Mouse (Mus musculus) embryo, embryonic 11.5 days (tissue): ENCODE measurements around the gene Traf6.

Experiments
- DNase-seq: peaks from one replicate; pipeline ENCODE4 v3.0.0-alpha.2; 2012; ENCODE audit warnings: low read depth, low spot score

Gene Traf6

DNA sequence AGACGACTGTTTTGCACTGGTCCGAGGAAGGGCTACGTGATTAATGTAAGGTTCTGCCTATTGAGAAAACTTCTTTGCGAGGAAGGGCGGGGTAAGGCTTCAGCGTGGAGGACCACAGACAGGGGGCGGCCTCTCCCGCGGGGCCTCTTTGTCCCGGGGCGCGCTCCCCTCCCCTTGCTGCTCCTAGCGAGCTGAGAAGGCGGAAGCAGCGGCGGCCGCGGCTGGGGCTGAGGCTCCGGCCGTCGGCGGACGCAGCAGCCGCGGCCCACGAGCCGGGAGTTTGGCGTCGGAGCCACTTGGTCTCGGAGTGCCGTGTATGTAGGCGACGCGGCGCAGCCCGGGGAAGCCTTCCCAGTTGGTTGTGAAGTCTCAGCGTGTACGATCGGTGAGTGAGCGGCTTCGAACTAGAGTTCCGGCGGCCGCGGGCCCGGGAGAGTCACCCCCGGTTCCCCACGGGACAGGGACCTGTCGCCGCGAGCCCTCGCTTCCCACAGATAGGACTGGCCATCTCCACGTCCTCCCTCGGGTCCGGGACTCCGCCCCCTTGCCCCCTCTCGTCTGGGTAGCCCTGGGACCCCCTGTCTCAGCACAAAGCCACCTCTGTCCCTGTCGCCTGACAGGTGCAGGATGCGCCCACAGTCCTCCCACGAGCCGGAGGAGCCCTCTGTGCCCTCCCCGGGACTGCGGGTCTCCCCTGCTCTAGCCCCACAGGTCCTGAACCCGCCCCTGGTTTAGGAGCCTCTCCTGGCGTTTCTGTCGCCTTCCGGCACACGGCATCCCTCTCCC is at the start of gene Traf6:
Gene Traf6 (plus strand): TSS at position 194 of the 786 bp plus-strand sequence.
- peak; percentile 67 for DNase-seq

DNA sequence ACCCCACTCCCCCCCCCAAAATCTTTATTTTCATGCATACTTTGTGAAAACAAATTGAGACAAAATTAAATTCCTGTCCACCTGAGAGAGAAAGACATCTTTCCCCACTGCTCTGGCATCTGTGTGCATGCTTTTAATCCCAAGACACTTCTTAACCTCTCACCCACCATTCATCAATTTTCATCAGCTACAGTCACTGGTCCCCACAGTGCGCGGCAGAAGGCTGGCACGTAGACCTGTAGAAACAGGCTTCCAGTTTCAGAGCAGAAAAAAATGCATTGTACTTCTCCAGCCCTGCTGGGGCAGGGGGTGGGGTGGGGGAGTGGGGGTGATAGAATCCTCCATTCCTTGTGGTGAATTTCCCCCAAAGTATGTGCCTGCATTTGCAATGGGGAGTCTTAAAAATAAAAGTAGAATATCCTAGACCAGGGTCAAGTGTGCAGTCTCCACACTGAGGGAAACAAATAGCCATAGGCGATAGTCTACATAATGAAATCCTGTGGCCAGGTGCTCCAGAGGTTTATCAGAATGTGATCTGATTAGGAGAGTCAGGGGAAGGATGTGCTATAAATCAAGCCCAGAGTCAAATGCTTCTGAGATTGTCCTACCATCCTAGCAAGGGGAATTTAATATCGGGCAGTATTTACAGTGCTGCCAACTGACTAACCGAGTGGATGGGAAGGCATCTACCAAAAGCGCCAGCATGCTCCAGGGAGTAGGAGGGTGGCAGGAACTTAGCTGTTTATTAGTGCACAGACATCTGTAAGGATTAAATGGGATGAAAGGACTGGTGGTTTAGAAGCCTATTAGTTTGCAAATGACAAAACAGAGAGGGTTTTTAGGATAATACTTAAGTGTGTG is 39.0 kb upstream of the Traf6 start:
- DNase-seq = peak; percentile 41

DNA sequence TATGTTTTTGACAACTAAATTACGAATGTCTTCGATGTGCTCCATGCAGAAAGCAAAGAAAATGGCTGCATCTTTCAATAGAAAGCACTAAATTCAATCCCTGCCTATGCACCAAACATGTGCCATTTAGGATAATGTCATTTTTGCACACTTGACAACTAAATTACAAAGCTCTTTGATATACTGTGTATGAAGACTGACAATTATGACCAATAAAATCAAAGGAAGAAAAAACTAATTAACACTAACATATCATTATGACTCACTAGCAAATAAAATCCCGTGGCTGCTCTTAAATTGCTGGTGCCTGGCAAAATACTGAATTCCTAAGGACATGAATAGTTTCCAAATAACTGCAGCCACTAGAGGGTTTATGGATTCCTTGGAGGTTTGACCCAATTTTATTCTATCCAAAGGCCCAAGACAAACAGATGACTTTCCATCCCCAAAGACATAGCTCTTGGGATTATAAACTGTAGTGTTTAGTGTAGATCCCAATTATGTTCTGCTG is 38.3 kb upstream of the Traf6 start:
- no peak for DNase-seq

DNA sequence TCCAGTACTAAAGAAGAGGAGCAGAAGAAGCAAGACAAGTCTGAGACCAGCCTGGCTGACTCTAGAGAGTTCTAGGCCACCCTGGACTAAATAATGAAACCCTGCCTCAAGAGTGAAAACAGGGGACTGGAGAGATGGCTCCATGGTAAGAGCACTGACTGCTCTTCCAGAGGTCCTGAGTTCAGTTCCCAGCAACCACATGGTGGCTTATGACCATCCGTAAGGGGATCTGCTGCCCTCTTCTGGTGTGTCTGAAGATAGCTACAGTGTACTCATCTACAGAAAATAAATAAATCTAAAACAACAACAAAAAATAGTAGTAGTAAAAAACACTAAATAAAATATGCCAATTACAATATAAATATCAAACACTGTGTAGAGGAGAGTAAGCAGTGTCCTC is 32.4 kb upstream of the Traf6 start:
- no peak for DNase-seq

DNA sequence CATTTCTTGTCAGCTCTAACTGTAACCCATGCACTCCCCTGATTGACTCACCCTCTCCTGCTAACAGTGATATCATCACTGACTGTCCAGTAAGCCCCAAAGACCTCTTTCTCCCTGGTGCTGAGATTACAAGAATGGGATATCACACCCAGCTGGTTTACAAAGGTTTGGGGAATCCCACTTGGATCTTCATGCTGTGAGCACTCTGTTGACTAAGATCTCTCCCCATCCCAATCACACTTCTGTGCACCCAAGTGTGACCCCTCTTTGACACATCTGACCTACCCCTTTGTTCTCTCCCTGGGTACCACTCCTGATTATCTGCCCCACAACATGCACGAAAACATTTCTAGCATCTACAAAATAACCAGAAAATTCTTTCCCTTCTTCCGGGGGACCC is 29.9 kb upstream of the Traf6 start:
- no peak for DNase-seq

DNA sequence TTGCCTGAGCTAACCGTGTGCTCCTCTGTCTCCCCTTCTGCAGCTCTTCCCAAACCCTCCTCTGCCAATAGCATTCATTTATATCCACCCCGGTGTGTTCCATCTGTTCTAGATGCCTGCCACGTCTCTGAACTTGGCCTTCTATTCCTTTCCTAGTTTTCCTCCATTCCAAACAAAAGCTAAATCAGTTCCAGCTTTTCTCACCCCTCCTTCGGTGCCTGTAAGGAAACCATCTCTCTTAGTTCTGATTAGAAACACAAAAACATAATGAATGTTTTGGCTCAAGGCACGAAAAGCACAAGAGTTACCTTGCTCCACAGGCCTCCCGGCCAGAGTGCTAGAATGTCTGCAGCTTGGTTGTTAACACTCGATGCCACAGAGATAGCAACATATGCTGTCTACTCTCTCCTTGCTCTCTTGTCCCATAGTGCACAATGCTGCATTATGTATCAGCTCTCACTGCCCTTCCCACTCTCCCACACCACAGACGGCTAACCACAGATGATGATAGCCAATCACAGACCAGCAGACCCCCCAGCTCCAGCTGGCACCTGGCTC is 29.0 kb upstream of the Traf6 start, which contains the start of the genes Rag1 and B230118H07Rik:
Gene Rag1 (minus strand): TSS at position 388 of the 558 bp plus-strand sequence.
Gene B230118H07Rik (minus strand): TSS at position 419 of the 558 bp plus-strand sequence.
- DNase-seq = no peak

DNA sequence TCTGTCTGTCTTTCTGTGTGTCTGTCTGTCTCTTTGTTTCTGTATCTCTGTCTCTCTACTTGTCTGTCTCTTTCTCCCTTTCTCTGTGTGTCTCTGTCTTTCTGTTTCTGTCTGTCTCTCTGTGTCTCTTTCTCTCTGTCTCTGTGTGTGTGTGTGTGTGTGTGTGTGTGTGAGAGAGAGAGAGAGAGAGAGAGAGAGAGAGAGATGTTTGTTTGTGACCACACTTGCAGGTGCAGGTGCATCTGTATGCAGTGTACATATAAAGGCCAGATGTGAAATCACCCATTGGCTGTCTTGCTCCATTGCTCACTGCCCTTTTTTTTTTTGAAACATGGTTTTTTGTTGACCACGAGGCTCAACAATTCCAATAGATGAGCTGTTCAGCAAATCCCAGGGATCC is 27.8 kb upstream of the Traf6 start:
- no peak for DNase-seq

DNA sequence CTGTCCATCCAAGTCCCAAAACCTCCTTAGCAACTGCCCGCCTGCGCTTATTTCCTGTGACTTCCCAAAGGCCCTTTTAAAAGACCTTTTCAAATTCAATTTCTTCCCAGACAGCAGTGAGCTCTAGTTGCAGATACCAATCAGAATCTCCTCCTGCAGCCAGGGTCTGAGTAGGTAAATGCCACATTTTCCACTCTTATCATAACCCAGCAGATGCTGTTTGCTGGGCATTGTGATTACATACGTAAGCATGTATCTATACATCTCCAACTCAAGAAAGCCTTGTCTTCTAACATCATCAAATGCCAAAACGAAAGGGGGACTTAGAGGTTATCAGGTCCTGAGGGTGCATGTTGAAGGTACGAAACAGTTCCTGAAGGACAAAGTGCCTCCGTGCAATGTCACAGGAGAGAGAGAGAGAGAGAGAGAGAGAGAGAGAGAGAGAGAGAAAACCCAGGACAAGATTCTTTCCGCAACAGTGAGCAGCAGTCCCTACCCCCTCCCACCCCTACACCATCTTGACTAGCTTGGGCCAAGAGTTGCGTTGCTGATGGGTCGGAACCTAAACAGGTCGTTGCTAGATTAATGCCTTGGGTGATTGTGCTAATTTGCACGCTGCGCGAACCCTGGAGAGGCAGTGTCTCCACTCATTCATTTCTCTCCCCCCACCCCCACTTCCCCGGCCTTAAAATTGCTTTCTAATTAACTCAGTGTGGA is 25.9 kb upstream of the Traf6 start:
- DNase-seq = no peak

DNA sequence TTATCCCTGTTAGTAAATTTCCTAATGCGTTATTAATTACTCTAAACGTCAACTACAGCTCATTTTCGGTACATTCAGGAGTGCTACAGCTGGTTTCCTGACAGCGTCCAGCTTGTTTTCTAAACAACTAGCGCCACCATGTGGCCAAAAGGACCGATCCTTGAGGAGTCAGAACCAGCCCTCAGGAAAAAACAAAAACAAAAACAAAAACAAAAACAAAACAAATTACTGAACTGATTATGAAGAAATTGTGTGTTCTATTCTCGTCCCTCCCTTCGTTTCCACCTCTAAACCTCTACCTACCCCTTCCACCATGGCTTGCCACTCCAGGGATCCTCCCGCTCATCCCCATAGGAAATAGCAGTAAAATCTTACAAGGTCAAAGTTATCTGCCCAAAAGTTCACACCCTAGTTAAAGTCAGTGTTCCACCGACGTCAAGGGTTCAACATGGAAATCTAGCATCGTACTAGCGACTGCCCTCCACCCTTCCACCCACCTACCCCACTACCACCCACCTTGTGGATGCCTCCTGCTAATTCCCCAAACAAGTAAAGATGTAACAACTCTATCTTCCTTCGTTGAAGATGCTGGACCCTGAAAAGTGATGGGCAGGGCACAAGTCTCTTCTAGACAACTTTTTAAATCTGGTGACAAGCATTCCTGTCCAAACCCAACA is 25.2 kb upstream of the Traf6 start:
- peak; percentile 54 for DNase-seq

DNA sequence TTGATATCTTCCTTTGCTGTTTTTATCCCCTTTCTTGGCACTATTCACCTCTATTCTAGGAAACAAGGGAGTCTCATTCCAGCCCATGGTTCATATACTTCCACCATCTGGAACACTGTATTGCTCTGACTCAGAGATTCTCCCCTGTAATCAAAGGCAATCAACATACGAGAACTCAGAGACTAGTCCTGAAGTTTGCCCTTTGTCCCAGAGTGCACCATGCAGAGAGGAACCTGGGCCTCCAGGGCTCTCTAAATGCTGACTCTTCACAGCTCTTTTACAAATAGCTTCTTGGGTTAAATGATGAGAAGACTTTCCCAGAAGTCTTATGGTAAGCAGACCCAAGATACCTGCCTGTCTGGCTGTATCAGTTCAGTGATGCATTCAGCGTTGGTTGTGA is 17.7 kb upstream of the Traf6 start:
- DNase-seq = no peak

DNA sequence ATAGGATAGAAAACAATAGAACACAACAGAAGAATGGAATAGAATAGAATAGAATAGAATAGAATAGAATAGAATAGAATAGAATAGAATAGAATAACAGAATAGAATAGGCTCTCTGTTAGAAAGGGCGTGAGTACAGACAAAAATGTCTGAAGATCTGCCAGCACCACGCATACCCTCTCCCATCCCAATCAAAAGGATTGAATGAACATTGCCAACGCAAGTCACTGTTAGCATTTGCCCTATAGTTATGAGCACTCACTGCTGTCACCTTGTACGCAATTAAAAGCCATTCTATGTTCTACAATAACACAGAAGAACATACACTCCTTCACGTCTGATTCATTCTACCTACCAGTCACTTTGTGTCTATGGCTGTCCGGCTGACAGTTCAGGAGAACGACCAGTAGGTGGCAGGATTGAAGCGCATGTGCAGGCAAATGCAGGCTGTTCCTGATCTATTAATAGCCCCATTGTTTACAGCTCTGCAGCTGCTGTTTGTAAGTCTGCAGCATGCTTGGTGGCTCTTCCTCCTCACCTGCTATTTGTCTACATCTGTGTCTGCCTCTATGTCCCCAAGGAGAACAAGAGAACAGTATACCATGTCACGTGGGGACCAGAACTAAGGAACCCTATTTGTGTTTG is 13.0 kb upstream of the Traf6 start:
- DNase-seq = peak; percentile 68

DNA sequence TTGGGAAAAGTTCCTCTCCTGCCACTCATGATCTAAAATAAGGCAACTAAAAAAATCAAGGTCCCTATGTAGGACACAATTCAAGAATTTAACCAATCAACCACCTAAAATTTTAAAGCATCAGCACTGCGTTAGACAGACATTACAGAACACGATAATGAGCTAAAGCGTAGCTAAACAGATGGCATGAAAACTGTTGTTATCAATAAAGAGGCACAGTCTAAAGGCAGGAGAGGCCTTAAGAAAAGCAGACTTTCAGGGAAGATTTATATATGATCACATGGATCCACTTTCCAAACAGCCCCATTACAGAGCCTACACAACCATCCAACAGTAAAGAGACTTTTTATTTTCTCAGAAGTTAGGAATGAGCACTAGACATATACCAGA is 12.5 kb upstream of the Traf6 start:
- no peak for DNase-seq

DNA sequence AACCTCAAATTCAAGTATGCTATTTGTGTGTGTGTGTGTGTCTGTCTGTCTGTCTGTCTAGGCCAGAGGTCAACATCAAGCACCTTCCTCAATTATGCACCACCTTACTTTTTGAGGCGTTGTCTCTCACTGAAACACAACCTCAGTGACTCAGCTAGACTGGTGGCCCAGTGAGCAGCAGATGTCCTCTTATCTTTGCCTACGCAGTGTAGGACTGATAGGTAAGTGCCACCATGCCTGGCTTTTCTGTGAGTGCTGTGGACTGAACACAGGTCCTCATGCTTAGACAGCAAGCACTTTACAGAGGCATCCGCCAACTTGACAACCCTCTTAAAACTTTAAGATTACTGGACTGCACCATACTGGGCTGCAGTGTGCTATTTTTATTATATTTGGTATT is 9.5 kb upstream of the Traf6 start:
- no peak for DNase-seq

DNA sequence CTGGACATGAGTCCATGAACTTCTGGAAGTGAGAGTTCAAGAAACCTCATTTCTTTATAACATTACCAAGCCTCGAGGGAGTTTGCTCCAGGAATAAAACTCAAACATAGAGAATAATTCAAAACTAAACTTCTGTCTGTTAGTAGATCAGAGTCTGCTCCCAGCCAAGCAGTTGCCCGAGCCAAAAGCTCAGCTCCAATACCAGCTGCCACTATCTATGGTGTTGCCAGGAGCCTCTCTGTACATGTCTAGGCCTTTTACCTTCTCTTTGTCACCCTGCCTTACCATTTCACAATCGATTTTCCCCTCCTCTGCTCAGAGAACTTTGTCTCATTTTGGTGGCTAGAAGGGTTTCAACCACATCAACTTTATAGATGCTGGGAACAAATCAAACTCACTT is 4.7 kb upstream of the Traf6 start:
- no peak for DNase-seq

DNA sequence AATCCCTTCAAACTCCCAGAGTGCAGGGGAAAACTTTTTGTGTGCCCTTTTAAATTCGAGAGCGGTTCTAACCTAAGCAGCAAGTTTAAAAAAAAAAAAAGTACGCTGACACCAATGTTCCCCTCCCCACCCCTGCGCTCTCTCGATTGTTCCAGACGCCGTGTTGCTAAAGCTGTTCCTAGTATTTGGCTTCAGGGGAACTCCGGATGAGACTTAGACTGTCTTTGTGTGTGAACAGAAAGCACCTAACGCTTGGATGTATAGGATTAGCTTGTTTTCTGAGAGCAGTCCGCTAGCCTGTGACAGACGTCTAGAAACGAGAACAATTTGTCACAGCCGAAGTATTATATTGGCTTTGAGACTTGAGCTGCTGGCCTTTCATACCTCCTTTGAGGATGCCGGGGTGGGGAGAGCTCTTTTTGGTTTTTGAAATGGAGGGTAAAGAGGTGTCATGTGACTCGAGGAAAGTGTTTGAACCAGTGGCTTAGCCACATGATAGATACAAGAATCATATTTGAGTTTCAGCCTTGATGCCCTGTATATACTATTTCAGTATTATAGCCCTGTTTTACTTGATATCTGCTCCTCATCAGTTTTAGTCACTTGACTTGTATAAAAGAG is 1.0 kb downstream of the Traf6 start:
- DNase-seq = no peak

DNA sequence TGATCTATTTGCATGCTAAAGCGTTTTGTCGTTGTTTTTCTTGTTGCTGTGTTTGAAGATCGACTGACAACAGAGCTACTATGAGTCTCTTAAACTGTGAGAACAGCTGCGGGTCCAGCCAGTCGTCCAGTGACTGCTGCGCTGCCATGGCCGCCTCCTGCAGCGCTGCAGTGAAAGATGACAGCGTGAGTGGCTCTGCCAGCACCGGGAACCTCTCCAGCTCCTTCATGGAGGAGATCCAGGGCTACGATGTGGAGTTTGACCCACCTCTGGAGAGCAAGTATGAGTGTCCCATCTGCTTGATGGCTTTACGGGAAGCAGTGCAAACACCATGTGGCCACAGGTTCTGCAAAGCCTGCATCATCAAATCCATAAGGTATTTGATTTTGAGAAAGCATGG is 6.2 kb downstream of the Traf6 start:
- no peak for DNase-seq

DNA sequence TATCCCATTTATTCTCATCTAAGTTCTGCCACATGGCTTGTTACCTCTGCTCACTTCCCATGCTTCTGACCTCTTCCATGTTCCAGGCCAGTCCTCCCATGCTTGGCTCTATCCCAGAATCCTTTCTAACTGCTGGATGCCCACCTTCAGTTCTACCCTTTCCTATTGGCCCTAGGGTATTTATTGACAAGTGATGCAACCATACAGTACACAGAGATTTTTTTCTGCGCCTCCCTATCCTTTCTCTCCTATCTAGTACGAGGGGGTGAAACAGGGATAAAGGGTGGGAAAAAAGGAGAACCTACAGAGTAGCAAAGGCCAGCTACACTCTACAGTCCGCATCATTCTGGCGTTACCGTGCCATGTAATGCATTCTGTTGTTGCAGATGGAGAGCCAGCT is 9.8 kb downstream of the Traf6 start:
- DNase-seq = no peak

DNA sequence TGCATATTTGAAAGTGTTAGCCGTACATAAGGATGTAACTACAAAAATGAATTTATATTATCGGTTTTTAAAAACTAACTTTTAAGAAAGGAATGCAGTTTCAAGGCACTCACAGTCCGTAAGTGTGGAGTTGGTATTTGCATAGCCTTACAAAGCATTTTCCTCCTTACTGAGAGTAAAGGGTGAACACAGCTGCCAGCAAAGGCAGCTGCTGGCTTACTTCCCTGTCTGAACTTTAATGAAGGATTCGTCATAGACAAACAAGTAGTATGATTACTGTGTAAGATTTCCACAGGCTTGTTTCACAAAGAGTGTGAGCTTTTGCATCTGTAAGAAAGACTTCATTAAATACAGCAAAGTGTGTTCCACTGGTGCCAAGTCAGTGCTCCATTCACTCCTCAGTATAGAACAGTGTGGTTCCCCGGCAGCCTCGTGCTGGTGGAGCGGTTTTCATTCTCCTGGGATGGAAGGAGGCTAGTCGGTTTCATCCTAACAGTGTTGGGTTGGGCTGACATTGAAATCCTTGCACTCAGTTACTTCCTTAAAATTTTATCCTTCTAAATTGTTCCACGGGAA is 12.1 kb downstream of the Traf6 start:
- no peak for DNase-seq

DNA sequence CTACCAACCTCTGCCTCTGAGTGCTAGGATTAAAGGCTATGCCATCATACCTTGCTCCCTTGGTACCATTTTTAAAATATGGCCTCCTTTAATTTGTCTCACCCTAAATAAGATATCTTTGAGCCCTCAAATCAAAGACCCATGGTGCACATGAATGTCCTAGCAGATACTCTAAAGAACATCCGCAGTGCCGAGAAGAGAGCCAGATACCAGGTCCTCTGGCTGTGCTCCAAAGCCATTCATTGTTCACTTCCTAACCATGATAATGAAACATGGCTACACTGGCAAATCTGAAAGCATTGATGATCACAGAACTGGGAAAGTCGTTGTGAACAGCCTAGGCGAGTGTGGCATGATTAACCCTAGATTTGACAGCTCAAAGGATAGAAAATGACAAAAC is 14.8 kb downstream of the Traf6 start:
- DNase-seq = no peak
